Mouse (Mus musculus): Measurements from ENCODE around the gene Thsd7a. TPM values are rescaled to one million over a fixed set of nuclear protein-coding genes. Genes with fewer than 3 reads are reported as not detected.
A peak's percentile ranks its signal among the peaks of the same experiment; 100 is the strongest.

Gene Thsd7a
- 1 to 10 TPM; 2.0 to 2.2 TPM for total RNA-seq (2021)
- long read RNA-seq, experiment 1, partial matches to known transcripts = 0 of 1 reads
- long read RNA-seq, experiment 1, other reads (novel, unspliced or antisense) = 1 of 1 reads
- long read RNA-seq, experiment 2 = 0 reads

DNA sequence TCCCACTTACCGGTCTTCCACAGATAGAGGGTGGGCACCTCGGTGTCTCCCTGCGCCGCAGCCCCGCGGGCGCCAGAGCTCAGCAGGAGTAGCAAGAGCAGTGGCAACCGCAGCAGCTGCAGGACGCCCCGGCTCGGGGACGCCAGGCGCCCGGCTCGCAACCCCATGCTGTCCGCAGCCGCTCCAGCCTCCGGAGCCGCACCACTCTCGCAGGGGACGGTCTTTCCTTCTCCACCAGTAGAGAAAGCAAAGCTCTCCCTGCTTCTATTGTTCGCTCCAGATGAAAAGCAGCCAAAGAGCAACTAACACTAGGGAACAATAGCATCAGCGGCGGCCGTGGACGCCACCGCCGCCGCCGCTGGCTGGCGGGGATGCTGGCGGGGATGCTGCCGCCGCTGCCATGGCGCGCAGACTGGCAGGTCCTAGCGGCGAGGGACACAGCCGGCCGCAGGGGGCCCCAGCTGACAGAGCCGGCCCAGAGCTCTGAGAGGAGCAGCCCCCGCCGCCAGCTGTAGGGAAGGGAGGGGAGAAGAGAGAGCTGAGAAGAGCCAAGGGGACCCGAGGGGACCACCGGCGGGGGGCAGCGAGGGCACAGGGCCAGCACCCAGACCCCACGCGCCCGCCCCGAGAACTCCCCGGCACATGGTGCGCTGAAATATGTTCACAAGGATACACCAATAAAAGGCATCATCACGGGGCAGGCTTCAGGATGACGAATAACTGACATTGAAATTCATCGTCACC is at the start of gene Thsd7a:
Thsd7a (minus strand) TSS at position 624 of the 744 bp plus-strand sequence.
- H3K4me3 ChIP-seq = peak within 1 kb of the TSS; percentile 80
- peak; percentile 58 for DNase-seq
- H3K27ac ChIP-seq = peak within 1 kb of the TSS; percentile 84
- TF ChIP-seq CTCF (IDR thresholded peaks at IDR 0.05) = no peak
- intact Hi-C loops (cut with DNase I) = no loop called here

DNA sequence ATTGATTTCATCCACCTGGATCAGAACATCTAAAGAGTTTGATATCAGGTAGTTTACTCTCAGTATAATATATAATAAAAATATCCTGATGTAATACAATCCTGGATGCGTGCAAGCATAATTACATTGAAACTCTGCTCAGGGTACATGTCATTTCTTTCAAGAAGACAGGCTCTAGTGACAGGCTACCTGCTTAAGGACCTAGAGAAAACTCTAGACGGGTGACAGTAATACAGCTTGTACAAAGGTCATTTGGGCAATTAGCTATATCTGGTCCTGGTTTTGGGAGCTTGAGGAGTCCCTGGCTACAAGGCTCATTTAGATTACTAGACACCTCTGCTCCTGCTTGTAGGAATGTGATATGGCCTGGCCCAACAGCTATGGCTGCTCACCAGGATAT is 37.9 kb upstream of the Thsd7a start:
- no peak overlapping the region for H3K4me3 ChIP-seq
- DNase-seq = no peak
- intact Hi-C loops (cut with DNase I) = no loop called here
- TF ChIP-seq CTCF (IDR thresholded peaks at IDR 0.05) = no peak
- H3K27ac ChIP-seq = no peak overlapping the region

DNA sequence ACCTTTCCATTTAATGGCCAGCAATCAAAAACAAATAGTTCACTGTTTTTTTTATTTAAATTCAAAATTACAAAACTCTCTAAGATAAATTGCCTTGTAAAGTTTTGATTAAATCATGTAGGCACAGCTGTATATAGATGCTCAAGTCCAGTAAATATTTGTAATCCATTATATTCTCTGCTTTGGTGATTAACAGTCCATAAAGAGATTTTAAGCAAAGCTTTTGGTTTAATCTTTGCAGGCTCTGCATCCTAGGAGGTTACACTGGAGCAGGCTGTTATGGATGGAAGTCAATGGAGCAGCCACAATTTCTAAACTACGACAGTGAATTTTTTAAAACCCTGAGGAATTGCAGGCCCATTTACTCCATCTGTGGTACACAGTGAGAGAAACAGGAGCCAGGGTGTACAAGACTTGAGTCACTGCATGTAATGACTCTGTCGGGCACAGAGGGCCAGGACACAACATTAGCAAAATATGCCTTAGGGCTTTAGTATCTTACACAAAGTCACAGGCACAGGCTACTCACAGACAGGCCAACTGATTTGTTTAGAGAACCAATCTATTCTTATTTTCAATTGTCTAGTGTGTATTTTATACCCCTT is 37.3 kb upstream of the Thsd7a start:
- Histone ChIP-seq H3K27ac (no peak overlapping the region), H3K4me3 (no peak overlapping the region)
- no peak for TF ChIP-seq CTCF (IDR thresholded peaks at IDR 0.05)
- intact Hi-C loops (cut with DNase I) = no loop called here
- no peak for DNase-seq

DNA sequence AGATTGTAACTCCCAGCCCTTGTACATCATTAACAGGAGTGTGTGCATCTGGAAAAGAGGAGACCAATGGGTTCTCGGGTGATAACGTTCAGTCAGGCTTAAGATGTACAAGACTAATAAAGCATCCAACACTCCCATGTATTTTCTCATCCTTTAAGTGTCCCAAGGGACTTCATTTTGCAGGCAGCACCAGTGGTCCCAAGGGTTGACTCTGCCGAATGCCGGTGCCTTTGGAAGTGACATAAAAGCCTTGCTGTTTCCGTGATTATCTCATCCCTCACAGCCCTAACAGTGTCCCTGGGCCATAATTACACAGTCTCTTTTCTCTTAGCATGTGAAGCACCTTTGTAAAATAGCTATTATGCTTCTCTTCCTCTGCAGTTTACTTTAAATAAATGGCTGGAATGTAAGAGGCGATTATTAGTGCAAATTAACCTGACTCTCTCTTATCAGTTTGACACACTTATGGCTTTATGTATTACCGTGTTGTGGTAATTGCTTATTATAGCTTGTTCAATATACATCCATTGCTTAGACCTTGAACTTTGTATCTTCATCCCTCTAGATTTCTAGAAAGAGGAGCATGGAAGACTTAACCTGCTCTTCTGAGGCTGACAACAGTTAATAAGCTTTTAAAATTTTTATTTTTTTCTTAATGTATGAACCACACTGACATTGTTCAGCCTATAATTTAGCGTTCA is 35.9 kb upstream of the Thsd7a start:
- TF ChIP-seq CTCF (IDR thresholded peaks at IDR 0.05) = no peak
- Histone ChIP-seq H3K4me3 (no peak overlapping the region), H3K27ac (no peak overlapping the region)
- intact Hi-C loops (cut with DNase I) = no loop called here
- no peak for DNase-seq

DNA sequence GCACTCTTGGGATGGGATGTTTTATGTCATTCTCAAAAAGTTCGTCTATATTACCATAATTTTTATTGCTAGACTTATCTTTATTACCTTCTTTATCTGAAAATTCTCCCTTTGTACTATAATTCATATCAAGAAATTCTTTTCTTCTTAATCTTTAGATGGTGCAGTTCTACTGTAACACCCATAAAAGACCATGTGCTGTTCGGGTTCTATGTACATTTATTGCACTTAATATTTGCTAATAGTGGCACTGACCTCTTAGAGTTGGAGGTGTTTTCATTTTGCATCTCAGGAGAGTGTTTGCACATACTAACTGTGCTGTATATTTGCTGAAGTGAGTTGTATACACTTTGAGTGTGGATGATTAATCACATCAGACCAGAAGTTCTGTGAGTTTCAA is 23.6 kb upstream of the Thsd7a start:
- no peak for TF ChIP-seq CTCF (IDR thresholded peaks at IDR 0.05)
- no peak overlapping the region for H3K27ac ChIP-seq
- H3K4me3 ChIP-seq = no peak overlapping the region
- no peak for DNase-seq
- intact Hi-C loops (cut with DNase I) = no loop called here

DNA sequence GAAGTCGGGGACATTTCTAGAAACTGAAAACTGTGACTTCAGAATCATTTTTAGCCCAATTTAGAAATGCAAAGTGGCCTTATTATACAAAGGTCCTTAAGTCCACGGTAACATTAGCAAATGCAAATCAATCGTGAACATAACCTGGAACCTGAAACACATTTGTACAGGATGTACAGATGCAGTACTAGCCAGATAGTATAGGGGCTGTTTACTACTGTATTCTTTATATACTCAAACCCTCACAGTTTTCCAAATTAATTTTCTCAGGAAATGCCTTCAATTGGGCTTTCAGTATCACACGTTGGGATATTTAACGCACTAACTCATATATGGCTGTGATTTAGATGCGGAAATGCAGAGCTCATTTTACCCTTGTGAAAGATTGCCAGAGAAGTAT is 16.0 kb upstream of the Thsd7a start:
- TF ChIP-seq CTCF (IDR thresholded peaks at IDR 0.05) = no peak
- DNase-seq = no peak
- Histone ChIP-seq H3K27ac (no peak overlapping the region), H3K4me3 (no peak overlapping the region)
- intact Hi-C loops (cut with DNase I) = no loop called here

DNA sequence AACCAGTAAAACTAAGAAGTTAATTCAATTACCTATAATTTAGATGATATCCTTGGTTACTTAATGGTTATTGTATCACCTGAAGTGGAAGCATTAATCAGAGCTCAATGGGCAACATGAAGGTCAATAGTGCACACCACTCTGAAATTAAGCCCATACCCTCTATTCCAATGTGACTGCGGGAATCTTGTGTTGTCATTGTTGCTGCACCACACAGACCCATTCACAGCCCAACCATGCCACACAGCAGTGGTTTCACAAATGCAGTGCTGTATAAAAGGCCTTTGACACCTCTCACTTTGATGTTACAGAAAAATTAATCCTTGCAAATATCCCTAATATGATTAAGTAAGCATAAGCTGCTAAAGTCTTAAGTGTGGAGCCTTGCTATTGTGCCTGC is 15.4 kb upstream of the Thsd7a start:
- no peak for DNase-seq
- Histone ChIP-seq H3K27ac (no peak overlapping the region), H3K4me3 (no peak overlapping the region)
- no peak for TF ChIP-seq CTCF (IDR thresholded peaks at IDR 0.05)
- intact Hi-C loops (cut with DNase I) = no loop called here

DNA sequence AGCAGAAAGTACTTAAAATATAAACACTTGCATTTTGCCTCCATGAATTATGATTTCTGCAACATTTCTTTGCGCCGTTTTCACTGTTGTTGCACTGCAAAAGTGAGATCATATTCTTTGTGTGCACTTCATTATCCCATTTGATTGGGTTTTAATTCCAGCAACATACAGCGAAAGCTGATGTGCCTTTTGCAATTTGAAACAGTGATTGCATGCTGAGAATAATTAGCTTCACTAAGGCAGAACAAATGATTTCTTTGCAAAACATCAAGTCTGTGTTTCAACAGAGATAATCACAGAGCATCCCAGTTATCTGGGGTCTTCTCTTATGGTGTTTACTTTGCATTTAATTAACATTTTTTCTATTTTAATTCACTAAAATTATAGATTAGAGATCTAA is 14.6 kb upstream of the Thsd7a start:
- TF ChIP-seq CTCF (IDR thresholded peaks at IDR 0.05) = no peak
- no peak for DNase-seq
- no peak overlapping the region for H3K4me3 ChIP-seq
- intact Hi-C loops (cut with DNase I) = no loop called here
- no peak overlapping the region for H3K27ac ChIP-seq

DNA sequence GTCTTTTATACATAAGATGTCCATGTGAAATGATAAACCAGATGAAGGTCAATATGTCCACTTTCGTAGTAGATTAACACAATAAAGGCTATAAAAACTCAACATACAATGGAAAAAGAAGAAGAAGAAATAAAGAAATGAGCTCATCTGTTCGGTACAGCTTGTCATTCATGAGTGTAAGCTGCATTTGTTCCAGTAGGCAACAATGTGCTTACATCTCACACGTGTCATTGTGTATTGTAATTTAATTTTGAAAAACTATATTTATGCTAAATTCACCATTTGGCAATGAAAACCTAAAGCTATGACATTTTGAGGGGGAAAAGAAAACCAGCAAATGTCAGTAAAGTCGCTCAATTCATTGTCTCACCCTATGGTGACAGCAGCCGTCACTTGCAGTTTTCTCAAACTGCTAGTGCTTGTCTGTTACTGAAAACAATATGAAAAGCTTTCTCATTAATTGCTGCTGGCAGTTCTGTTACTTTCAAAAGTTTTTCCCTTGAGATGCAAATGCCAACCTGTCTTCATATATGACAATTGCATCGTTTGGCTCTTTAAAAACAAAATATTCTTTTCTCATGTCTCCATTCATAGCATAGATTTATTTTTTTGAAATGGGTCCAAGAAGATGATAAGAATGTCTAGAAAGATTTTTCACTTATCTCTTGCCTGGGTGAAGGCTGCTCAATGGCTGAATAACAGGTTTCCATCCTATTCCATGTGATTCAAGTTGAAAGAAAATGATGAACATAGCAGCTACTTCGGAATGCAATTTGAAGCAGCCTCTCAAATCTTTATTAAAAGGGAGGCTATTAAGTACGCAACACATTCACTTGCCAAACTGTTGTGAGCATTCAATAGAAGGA is 10.4 kb upstream of the Thsd7a start:
- no peak for DNase-seq
- no peak for TF ChIP-seq CTCF (IDR thresholded peaks at IDR 0.05)
- intact Hi-C loops (cut with DNase I) = no loop called here
- H3K27ac ChIP-seq = no peak overlapping the region
- H3K4me3 ChIP-seq = no peak overlapping the region

DNA sequence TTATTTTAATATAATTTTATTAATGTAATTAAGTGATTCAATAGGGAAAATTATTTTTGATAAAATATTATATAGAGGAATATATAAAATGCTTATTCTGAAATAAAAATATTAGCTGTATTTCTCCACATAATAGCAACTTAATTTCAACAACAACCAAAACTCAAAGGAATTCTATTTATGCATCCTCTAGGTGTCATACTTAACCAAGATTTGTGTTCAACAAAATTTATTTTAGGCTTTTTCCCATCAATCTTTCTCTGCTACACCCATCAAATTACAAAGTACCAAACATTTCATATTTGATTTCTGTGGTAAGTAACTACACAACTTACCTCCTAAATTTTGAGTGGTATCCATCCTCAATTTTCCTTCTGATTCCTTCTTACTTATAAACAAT is 3.1 kb upstream of the Thsd7a start:
- Histone ChIP-seq H3K4me3 (no peak overlapping the region), H3K27ac (no peak overlapping the region)
- no peak for DNase-seq
- no peak for TF ChIP-seq CTCF (IDR thresholded peaks at IDR 0.05)
- intact Hi-C loops (cut with DNase I) = no loop called here

DNA sequence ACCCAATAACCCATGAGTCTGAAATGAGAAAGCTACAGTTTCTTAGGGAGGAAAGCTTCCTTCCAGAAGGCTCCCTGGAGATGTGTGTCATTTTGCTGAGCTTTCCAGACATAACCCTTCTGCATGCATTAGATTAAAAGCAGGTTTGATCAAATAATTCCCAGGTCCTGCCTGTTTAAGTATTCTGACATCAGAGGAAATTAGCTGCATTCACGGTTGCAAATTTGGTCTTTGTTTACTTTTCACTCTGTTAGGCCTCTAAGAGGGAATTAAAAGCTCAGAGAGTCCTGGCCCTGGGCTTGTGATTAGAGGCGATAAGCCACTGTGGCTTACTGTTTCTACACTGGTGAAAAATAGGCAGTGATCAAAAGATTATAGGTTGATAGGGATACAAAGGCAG is 1.2 kb upstream of the Thsd7a start:
- intact Hi-C loops (cut with DNase I) = no loop called here
- H3K27ac ChIP-seq = peak overlapping the region; percentile 24; the same call in 1 of the 2 replicates
- DNase-seq = no peak
- no peak for TF ChIP-seq CTCF (IDR thresholded peaks at IDR 0.05)
- H3K4me3 ChIP-seq = no peak overlapping the region

DNA sequence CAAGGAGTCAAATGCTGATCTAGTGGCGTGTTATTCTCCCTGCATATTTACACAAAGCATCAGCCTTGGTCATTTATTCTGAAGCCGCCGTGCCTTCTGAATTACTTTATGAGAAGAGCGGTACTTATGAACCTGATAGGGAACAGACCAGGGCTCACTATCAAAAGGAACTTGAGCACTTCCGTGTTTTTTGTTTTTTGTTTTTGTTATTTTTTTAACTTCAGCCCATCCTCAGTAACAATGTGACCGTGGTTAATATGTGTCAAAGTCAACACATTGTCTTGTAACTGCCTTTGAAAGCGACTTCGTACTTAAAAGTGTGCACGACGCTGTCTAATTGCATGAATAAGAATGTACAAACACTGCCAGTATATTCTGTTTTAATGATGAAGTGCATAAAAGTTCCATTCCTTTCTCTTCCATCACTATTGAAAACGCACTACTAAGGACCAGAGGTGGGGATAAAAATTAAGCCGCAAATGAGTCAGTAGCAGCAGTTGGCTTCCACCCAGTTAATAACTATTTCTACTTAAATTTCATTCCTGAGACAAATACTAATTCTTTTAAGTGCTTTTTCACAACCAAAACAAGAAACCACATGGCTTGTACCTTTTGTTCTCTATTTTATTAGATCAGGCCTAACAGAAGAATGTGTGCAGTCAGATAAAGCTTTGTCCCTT is 461 bp upstream of the Thsd7a start:
- TF ChIP-seq CTCF (IDR thresholded peaks at IDR 0.05) = no peak
- intact Hi-C loops (cut with DNase I) = no loop called here
- H3K4me3 ChIP-seq = peak overlapping the region; percentile 80
- H3K27ac ChIP-seq = peak overlapping the region; percentile 84
- no peak for DNase-seq
